Mouse (Mus musculus): ENCODE data around the gene Vmn1r176. TPM values are rescaled to one million over a fixed set of nuclear protein-coding genes. Genes with fewer than 3 reads are reported as not detected.
"Not testable (repeated sequence)": the region's sequence is repeated elsewhere in the genome, so short reads cannot be mapped to it uniquely, and the experiment has no call there.

The Vmn1r176 gene
- polyA plus RNA-seq (2015; fragmentation: Nextera tagmentation; extraction: Ambion mirVana), result not detected in 2 replicates

DNA sequence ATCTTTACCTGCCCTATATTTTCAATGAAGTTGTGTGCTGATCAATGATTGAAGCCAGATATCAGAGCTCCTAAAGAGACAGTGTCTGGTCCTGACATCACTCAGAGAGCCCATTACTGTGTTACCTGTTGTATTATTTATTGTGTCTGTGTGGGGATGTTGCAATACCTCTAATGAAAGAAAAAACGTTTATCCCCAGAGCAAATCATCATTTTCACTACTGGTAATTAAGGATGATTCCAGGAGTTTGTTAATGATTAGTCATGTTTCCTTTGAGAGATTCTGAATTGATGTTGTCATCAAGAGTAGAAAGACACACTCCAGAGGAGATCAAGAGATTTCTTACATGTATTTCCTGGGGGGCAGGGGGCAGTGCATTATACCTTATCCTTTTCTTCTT is at the start of gene Vmn1r176:
TSS of gene Vmn1r176 (minus strand) at position 101 of the 400 bp plus-strand sequence.
- H3K4me1 ChIP-seq (ENCODE audit: insufficient read depth); H3K9me3 ChIP-seq (ENCODE audit: low read length); H3K9ac ChIP-seq (replicated peaks); H3K27ac ChIP-seq (ENCODE audit: low read depth); DNase-seq; H3K4me3 ChIP-seq (ENCODE audit: low read depth, low read length); H3K4me2 ChIP-seq (ENCODE audit: low read depth, low read length); ATAC-seq; H3K27me3 ChIP-seq (ENCODE audit: insufficient read depth, low read length); H3K36me3 ChIP-seq (replicated peaks; ENCODE audit: insufficient read depth, low read length): not testable (repeated sequence)
- WGBS (ENCODE audit: insufficient replicate concordance), result no CpG with 5 or more reads among the region's 1 CpGs

DNA sequence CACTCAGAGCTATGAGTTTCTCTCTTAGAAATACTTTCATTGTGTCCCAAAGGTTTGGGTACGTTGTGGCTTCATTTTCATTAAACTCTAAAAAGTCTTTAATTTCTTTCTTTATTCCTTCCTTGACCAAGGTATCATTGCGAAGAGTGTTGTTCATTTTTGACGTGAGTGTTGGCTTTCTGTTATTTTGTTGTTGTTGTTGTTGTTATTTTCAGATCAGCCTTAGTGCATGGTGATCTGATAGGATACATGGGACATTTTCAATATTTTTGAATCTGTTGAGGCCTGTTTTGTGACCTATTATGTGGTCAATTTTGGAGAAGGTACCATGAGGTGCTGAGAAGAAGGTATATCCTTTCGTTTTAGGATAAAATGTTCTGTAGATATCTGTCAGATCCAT is 39.7 kb upstream of the Vmn1r176 start:
- not testable (repeated sequence) for H3K27me3 ChIP-seq (ENCODE audit: insufficient read depth, low read length); H3K4me2 ChIP-seq (ENCODE audit: low read depth, low read length); ATAC-seq; DNase-seq; H3K9ac ChIP-seq (replicated peaks); H3K9me3 ChIP-seq (ENCODE audit: low read length); H3K4me1 ChIP-seq (ENCODE audit: insufficient read depth); H3K4me3 ChIP-seq (ENCODE audit: low read depth, low read length); H3K27ac ChIP-seq (ENCODE audit: low read depth); H3K36me3 ChIP-seq (replicated peaks; ENCODE audit: insufficient read depth, low read length)
- 47% methylated on average over 3 of the region's 4 CpGs for WGBS (ENCODE audit: insufficient replicate concordance)

DNA sequence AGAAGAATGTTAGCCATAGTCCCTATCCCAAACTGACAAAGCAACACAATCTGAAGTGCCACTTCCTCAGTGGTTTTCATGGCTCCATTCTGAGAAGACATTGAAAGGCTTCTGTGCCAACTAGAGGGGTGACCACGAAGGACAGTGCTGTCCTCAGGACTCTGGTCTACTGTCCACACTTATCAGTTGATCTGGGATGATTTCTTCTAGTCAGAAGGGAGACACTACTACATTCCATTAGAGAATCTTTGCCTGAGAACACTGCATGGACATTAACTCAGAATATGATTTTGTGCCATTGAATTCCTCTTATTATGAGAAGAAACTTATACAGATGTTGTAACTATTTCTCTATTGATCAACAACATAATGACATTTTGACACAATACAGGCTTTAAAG is 29.2 kb upstream of the Vmn1r176 start, which contains the start of gene Vmn1r177:
TSS of gene Vmn1r177 (minus strand) at position 101 of the 400 bp plus-strand sequence.
- H3K9me3 ChIP-seq (ENCODE audit: low read length); H3K4me2 ChIP-seq (ENCODE audit: low read depth, low read length); ATAC-seq; H3K9ac ChIP-seq (replicated peaks); DNase-seq; H3K27ac ChIP-seq (ENCODE audit: low read depth); H3K27me3 ChIP-seq (ENCODE audit: insufficient read depth, low read length); H3K4me3 ChIP-seq (ENCODE audit: low read depth, low read length); H3K36me3 ChIP-seq (replicated peaks; ENCODE audit: insufficient read depth, low read length); H3K4me1 ChIP-seq (ENCODE audit: insufficient read depth): not testable (repeated sequence)
- WGBS (ENCODE audit: insufficient replicate concordance), result 0% methylated on average over 1 of the region's 1 CpGs

DNA sequence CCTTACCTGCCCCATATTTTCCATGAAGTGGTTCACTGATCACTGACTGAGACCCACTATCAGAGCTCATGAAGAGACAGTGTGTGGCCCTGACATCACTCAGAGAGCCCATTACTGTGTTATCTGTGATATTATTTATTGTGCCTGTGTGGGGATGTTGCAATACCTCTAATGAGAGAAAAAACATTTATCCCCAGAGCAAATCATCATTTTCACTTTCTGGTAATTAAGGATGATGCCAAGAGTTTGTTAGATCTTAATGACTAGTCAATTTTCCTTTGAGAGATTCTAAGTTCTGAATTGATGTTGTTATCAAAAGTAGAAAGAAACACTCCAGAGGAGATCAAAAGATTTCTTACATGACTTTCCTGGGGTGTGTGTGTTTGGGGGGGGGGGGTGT is 26.6 kb downstream of the Vmn1r176 start, which contains the start of gene Vmn1r175:
TSS of gene Vmn1r175 (minus strand) at position 101 of the 400 bp plus-strand sequence.
- not testable (repeated sequence) for H3K9me3 ChIP-seq (ENCODE audit: low read length); H3K27ac ChIP-seq (ENCODE audit: low read depth)

DNA sequence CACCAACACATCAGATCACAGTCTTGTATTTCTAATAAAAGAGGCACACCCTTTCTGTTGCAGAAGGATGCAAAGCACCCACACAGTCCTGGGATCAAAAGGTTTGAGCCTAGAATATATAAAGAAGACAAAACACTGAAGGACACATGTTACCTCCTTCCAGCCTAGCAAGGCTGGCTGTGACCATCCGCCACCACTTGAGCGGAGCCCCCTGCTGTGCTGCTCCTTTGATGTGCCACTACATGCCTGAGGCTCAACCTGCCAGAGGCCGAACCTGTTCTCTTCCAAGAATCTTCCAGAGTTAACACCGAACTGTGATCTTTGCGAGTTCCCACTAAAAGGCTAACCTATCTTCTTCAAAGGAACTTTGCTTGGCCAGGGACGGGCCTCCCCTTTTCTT is 52.6 kb downstream of the Vmn1r176 start:
- no peaks in the 10 kb centered on the region for H3K27me3 ChIP-seq (ENCODE audit: insufficient read depth, low read length)
- no peak for ATAC-seq

More for the DNA sequence above, 26.6 kb downstream of the Vmn1r176 start, which contains the start of gene Vmn1r175:
- H3K36me3 ChIP-seq (replicated peaks; ENCODE audit: insufficient read depth, low read length); H3K4me1 ChIP-seq (ENCODE audit: insufficient read depth); H3K4me2 ChIP-seq (ENCODE audit: low read depth, low read length); H3K9ac ChIP-seq (replicated peaks); DNase-seq; H3K27me3 ChIP-seq (ENCODE audit: insufficient read depth, low read length); H3K4me3 ChIP-seq (ENCODE audit: low read depth, low read length); ATAC-seq: not testable (repeated sequence)

More for the DNA sequence above, 52.6 kb downstream of the Vmn1r176 start:
- WGBS (ENCODE audit: insufficient replicate concordance), result 77% methylated on average over 6 of the region's 6 CpGs
- H3K9ac ChIP-seq (replicated peaks), result no peak overlapping the region
- H3K4me3 ChIP-seq (ENCODE audit: low read depth, low read length), result no peak overlapping the region
- H3K4me2 ChIP-seq (ENCODE audit: low read depth, low read length), result no peak overlapping the region
- DNase-seq, result no peak
- no peaks in the 10 kb centered on the region for H3K4me1 ChIP-seq (ENCODE audit: insufficient read depth)
- no peaks in the 10 kb centered on the region for H3K9me3 ChIP-seq (ENCODE audit: low read length)
- H3K36me3 ChIP-seq (replicated peaks; ENCODE audit: insufficient read depth, low read length), result no peaks in the 10 kb centered on the region
- TF ChIP-seq CTCF (IDR thresholded peaks at IDR 0.05; ENCODE audit: low read depth), result no peak
- no peak for TF ChIP-seq EP300 (IDR thresholded peaks at IDR 0.05; ENCODE audit: low read depth)
- no peak overlapping the region for H3K27ac ChIP-seq (ENCODE audit: low read depth)

Other genes with a start within 250 kb of the Vmn1r176 start
- gene Vmn1r170, start 231.2 kb downstream of the Vmn1r176 start, polyA plus RNA-seq (2015; fragmentation: Nextera tagmentation; extraction: Ambion mirVana), result not detected in 2 replicates
- gene Vmn1r171, start 206.7 kb downstream of the Vmn1r176 start, polyA plus RNA-seq (2015; fragmentation: Nextera tagmentation; extraction: Ambion mirVana), result not detected in 2 replicates
- not detected in 2 replicates for gene Vmn1r172, start 179.1 kb downstream of the Vmn1r176 start, polyA plus RNA-seq (2015; fragmentation: Nextera tagmentation; extraction: Ambion mirVana)
- not detected in 2 replicates for gene Vmn1r173, start 136.7 kb downstream of the Vmn1r176 start, polyA plus RNA-seq (2015; fragmentation: Nextera tagmentation; extraction: Ambion mirVana)
- gene Vmn1r174, start 85.1 kb downstream of the Vmn1r176 start, polyA plus RNA-seq (2015; fragmentation: Nextera tagmentation; extraction: Ambion mirVana), result not detected in 2 replicates
- not detected in 2 replicates for gene Vmn1r175, start 26.7 kb downstream of the Vmn1r176 start, polyA plus RNA-seq (2015; fragmentation: Nextera tagmentation; extraction: Ambion mirVana)
- gene Vmn1r177, start 29.1 kb upstream of the Vmn1r176 start, polyA plus RNA-seq (2015; fragmentation: Nextera tagmentation; extraction: Ambion mirVana), result not detected in 2 replicates
- gene Vmn1r178, start 54.6 kb upstream of the Vmn1r176 start, polyA plus RNA-seq (2015; fragmentation: Nextera tagmentation; extraction: Ambion mirVana), result not detected in 2 replicates
- not detected in 2 replicates for gene Vmn1r179, start 89.6 kb upstream of the Vmn1r176 start, polyA plus RNA-seq (2015; fragmentation: Nextera tagmentation; extraction: Ambion mirVana)
- gene Vmn1r180, start 113.3 kb upstream of the Vmn1r176 start, polyA plus RNA-seq (2015; fragmentation: Nextera tagmentation; extraction: Ambion mirVana), result not detected in 2 replicates
- gene Vmn1r181, start 137.2 kb upstream of the Vmn1r176 start, polyA plus RNA-seq (2015; fragmentation: Nextera tagmentation; extraction: Ambion mirVana), result not detected in 2 replicates
- gene V1rd19, start 164.3 kb upstream of the Vmn1r176 start, polyA plus RNA-seq (2015; fragmentation: Nextera tagmentation; extraction: Ambion mirVana), result not detected in 2 replicates
- not detected in 2 replicates for gene Vmn1r183, start 215.9 kb upstream of the Vmn1r176 start, polyA plus RNA-seq (2015; fragmentation: Nextera tagmentation; extraction: Ambion mirVana)
- gene Zfp180, start 244.6 kb upstream of the Vmn1r176 start, polyA plus RNA-seq (2015; fragmentation: Nextera tagmentation; extraction: Ambion mirVana), result 3.2 and 4.0 TPM in 2 replicates